Mouse (Mus musculus) gastrocnemius, adult 2 months (tissue): Measurements from ENCODE around the gene Zfp879. TPM values are rescaled to one million over a fixed set of nuclear protein-coding genes. Genes with fewer than 3 reads are reported as not detected.
A peak's percentile ranks its signal among the peaks of the same experiment; 100 is the strongest.

Experiments used
- DNase-seq: peaks from one replicate; pipeline ENCODE4 v3.0.0; 2022
- H3K27ac ChIP-seq: fragments of 200-600 bp; 2 replicates; pipeline ENCODE4 v1.8.1; 2022; ENCODE audit warnings: mild to moderate bottlenecking
- H3K4me3 ChIP-seq: fragments of 200-600 bp; 2 replicates; pipeline ENCODE4 v1.8.1; 2022; ENCODE audit warnings: mild to moderate bottlenecking, moderate library complexity
- CTCF ChIP-seq: fragments of 200-600 bp; IDR thresholded peaks from 2 replicates; pipeline ENCODE4 v1.8.1; 2022; ENCODE audit warnings: antibody characterized with exemption, mild to moderate bottlenecking, moderate library complexity
- intact Hi-C: fragments of 180-260 bp; cut with DNase I; formaldehyde crosslinking; loops from one replicate; pipeline ENCODE4 v1.15.1; 2025
- total RNA-seq, 2 experiments: library from RNA; stranded (reverse); gene quantifications; 2 replicates each; pipeline ENCODE4 v1.2.3; 2021

Zfp879 gene
- total RNA-seq, 2 experiments from 2014 or later = 1.6 to 2.6 TPM

DNA sequence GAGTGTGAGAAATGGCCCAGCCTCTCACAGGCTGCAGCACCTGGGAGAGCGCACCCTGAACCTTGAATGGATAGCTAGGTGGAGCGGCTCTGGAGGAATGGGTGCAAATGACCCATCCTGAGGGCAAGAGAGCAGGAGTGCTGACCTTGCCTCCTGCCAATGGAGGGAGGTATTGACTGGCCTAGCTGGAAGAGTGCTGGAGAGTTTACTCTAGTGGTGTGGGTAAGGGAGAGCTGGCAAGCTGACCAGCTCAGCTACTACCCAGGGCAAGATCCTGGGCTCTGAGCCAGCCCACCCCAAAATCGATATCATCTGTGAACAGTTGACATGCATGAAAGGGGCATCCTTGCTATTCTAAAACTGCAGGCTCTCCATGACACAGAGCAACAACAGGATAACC is 4.6 kb upstream of the Zfp879 start:
- intact Hi-C loops = no loop called here
- H3K4me3 ChIP-seq = no peak overlapping the region
- TF ChIP-seq CTCF = no peak
- DNase-seq = no peak
- H3K27ac ChIP-seq = no peak overlapping the region

DNA sequence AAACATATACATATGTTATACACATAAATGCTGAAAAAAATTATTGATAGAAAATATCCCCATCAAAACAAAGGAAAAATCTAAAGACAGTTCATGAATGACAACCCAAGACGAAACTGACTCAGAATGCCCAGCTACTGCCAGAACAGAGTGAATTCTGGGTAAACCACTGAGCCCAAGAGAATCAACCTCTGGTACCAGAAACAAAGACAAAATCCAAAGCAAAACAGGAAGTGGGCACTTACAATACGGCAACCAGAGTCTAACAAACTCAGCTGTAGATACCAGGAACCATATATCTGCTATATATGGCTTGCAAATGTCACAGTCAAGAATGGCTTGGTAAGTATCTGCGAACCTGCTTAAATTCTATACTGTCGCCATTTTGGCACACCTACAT is 5.6 kb downstream of the Zfp879 start:
- Histone ChIP-seq H3K27ac (no peak overlapping the region), H3K4me3 (no peak overlapping the region)
- intact Hi-C loops = no loop called here
- DNase-seq = no peak
- TF ChIP-seq CTCF = no peak

- no peak for TF ChIP-seq CTCF
- Histone ChIP-seq H3K4me3 (peak within 1 kb of the TSS; percentile 92), H3K27ac (peak within 1 kb of the TSS; percentile 88)
- peak; percentile 91 for DNase-seq
- intact Hi-C loops = loop anchor here (5.0 kb wide), 2 partner anchors 105 to 230 kb away; partner anchors contain the start of genes Zfp354a and Zfp354b
Measured at GRCm38 (mm10) chr11:50827010-50827953, 14.1 kb downstream of the Zfp879 start, which contains the start of gene Zfp354c. TSS of gene Zfp354c (minus strand) at chr11:50827724.

DNA sequence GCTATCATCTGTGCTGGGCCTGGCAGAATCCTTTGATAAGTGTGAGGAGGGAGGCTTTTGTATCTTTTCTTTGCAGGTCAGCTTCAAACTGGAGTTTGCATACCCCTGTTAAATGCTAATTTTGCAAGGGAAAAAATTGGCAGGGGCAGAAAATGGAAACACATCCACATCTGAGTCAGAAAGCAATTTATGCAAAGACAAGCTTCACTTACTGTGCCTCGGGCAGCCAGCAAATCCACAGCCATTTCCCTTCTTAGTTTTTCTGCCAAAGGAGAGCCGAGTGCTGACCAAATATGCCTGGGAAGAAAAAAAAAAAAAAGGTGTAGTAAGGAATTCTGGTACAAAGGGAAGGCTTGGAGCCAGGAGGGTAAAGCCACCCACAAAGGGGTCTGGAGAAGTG is 15.1 kb downstream of the Zfp879 start:
- peak overlapping the region; percentile 88 for H3K27ac ChIP-seq
- intact Hi-C loops = loop anchor here (5.0 kb wide), 2 partner anchors 106 to 231 kb away; partner anchors contain the start of genes Zfp354a and Zfp354b
- peak overlapping the region; percentile 92 for H3K4me3 ChIP-seq
- DNase-seq = no peak
- TF ChIP-seq CTCF = no peak

DNA sequence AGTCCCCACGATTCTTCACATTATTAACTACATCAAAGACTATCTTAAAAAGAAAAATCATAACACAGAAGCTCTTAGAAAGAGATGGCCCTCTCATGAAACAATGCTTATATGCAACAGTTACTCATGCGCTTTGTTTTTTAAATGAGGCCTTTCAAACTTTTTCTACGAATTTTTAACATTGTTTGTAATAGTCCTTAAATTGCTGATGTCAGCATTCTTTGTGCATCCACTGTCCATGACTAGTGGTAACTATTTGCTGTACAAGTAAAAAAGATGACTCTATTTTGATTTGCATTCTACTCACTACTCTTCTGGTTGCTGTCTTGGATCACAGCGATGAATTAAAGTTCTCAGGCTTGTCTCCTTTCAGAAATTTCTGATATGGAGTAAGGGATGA is 27.1 kb downstream of the Zfp879 start:
- no peak for DNase-seq
- no peak for TF ChIP-seq CTCF
- Histone ChIP-seq H3K27ac (no peak overlapping the region), H3K4me3 (no peak overlapping the region)
- intact Hi-C loops = no loop called here

GRCm38 (mm10) chr11:50798836-50799235 is 42.5 kb downstream of the Zfp879 start:
- intact Hi-C loops = no loop called here
- Histone ChIP-seq H3K4me3 (no peak overlapping the region), H3K27ac (no peak overlapping the region)
- no peak for TF ChIP-seq CTCF
- no peak for DNase-seq

DNA sequence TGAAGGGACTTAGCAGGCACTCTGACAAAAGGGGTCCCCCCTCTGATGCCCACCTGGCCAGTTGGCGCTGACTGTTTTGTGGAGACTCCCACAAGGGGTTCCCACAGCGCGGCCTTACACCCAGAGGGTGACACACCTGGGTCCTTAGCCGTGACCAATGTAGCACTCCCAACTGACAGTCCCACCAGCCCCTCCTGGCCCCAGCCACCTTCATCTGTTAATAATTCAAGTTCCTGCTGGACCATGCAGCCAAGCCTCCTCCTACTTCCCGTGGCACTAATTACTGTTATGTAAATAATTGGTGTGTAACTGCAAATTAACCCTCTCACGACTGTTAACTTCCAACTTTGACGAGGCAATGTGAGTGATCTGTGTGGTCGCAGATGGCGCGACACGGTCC is 43.7 kb downstream of the Zfp879 start:
- intact Hi-C loops = no loop called here
- DNase-seq = no peak
- Histone ChIP-seq H3K4me3 (no peak overlapping the region), H3K27ac (no peak overlapping the region)
- no peak for TF ChIP-seq CTCF

Other genes with a start within 250 kb of the Zfp879 start
- 1 to 10 TPM; 6.1 to 9.8 TPM for gene Adamts2, start 239.5 kb downstream of the Zfp879 start, total RNA-seq
- 1 to 10 TPM; 3.6 to 4.5 TPM for gene Zfp354c, start 13.8 kb downstream of the Zfp879 start, total RNA-seq
- not detected for gene Grm6, start 9.1 kb upstream of the Zfp879 start, total RNA-seq
- 1 to 10 TPM; 1.9 to 3.2 TPM for gene Zfp454, start 46.1 kb upstream of the Zfp879 start, total RNA-seq
- gene Zfp2, start 74.6 kb upstream of the Zfp879 start, total RNA-seq = 1 to 10 TPM; 4.4 to 5.5 TPM
- gene Zfp354b, start 90.1 kb upstream of the Zfp879 start, total RNA-seq = 1 to 10 TPM; 1.9 to 2.4 TPM
- gene 4933414I15Rik, start 102.2 kb upstream of the Zfp879 start, total RNA-seq = not detected
- not detected for gene Prop1, start 112.2 kb upstream of the Zfp879 start, total RNA-seq
- gene Olfr1378, start 125.0 kb upstream of the Zfp879 start, total RNA-seq = not detected
- gene Olfr1377, start 140.4 kb upstream of the Zfp879 start, total RNA-seq = not detected
- gene Olfr51, start 162.0 kb upstream of the Zfp879 start, total RNA-seq = not detected
- not detected for gene Olfr54, start 172.7 kb upstream of the Zfp879 start, total RNA-seq
- gene Olfr1375, start 206.6 kb upstream of the Zfp879 start, total RNA-seq = not detected
- 1 to 10 TPM; 4.2 to 4.5 TPM for gene Zfp354a, start 217.7 kb upstream of the Zfp879 start, total RNA-seq